Mouse (Mus musculus) right cerebral cortex, postnatal 25 days (tissue): ENCODE data around the gene Mpped2.

ENCODE experiments used
- DNase-seq: peaks from one replicate; pipeline ENCODE4 v3.0.0; 2022

The Mpped2 gene

GRCm38 (mm10) chr2:106746905-106747304, 53.8 kb downstream of the Mpped2 start:
- DNase-seq = no peak

DNA sequence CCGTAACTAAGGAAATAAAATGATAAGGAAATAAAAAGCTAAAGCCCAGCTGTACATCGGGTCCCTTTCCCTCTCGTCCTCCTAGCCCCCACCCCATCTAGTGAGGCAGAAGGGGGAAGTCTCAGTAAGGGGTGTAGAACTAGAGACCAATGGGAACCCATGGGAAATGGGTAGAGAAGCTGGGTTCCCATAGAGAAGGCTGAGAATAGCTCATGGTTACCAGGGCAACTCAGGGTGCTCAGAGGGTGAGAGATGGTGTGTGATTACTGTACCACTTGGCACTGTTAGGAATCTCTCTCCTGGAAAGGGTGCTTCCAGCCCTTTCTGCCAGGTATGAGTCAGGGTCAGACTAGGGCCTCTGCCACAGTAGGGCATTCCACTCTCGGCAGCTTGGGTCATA, 54.3 kb downstream of the Mpped2 start:
- no peak for DNase-seq

DNA sequence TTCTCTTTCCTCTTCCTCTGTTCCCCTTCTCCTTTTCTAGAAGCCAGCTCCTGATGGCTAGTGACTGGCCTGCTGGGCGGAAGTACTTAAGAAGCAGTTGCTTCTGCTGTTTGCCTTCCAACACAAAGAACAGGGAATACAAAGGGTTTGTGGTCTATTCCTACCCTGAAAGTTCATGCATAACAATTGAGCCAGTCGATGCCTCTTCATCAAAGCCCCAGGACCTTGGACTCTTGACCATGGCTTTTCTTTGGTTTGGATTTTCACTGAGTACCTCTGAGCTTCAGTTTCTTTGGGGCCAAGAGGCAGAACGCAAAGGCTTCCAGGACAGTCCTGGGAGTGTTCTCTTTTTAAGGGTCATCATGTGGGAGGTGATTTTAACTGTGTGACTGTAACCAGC, 57.8 kb downstream of the Mpped2 start:
- DNase-seq = no peak

- no peak for DNase-seq
Observed at GRCm38 (mm10) chr2:106753703-106754102, 60.6 kb downstream of the Mpped2 start.

GRCm38 (mm10) chr2:106754696-106755095, 61.6 kb downstream of the Mpped2 start:
- DNase-seq = no peak

DNA sequence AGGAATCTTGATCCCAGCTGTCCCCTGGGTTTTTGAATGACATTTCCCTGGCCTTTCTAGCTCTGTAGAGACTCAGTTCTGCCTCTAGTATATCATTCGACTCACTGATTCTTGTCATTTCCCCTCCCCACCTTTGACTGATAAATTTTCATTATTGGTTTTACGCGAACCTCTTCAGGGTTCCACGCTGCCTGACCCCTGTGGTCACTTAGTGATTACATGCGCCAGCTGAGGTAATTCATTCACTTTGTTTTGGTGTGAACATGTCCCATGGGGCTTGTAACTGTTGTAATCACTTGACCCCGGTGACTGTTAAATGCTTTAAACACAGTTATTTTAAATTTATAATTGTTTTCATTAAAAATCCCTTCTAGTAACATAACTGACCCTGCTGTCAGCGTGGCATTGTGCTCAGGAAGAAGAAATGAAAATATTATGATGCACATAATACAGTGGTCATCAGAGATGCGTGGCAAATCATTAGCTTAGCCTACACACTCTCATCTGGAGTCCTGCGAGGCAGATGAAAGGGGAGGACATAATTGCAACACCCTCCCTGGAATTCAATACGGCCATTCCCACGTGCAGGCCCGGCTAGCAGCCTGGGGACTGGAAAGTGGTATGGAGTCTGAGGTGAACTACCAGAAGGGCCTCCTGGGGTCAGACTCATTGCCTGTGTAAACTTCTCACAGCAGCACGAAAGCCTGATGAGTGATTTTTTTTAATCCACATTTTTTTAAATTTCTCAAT, 63.5 kb downstream of the Mpped2 start:
- DNase-seq = no peak

- DNase-seq = no peak
Observed at GRCm38 (mm10) chr2:106762920-106763319, 69.9 kb downstream of the Mpped2 start.

DNA sequence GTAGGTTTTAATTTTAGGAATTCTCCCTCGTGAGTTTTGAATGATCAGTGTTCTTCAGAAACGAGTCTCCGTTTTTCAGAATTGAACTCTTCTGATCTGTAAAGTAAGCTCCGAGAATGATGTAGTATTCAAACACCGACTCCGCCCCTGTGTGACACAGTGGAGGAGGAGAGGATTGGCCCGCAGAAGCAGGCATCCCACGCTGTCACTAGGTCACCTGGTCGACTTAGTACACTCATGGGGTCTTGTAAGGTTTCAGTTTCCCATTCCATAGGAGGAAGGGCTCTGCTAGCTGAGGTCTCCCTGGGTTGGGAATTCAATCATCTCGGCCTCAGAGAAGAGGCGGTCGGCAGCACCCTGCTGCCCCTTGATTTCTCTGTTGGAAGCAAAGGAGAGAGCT, 76.2 kb downstream of the Mpped2 start:
- no peak for DNase-seq

DNA sequence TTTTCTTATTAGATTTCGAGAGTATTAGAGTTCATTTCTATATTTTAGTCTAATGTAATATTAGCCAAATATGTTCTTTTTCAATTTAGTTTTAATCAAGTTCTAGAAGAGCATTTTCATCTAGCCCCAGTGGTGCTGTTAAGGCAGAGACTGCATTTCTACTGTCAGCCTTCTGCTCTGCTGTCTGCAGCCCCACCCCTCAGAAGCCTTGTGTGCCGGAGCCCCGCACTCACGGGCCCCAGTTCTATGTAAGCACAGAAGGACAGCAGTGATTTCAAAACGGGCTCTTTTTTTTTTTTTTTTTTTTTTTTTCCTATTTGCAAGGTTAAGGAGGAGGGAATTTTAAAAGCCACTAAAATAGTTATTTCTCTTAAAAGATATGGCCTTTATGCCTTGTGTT, 79.6 kb downstream of the Mpped2 start:
- DNase-seq = no peak

DNA sequence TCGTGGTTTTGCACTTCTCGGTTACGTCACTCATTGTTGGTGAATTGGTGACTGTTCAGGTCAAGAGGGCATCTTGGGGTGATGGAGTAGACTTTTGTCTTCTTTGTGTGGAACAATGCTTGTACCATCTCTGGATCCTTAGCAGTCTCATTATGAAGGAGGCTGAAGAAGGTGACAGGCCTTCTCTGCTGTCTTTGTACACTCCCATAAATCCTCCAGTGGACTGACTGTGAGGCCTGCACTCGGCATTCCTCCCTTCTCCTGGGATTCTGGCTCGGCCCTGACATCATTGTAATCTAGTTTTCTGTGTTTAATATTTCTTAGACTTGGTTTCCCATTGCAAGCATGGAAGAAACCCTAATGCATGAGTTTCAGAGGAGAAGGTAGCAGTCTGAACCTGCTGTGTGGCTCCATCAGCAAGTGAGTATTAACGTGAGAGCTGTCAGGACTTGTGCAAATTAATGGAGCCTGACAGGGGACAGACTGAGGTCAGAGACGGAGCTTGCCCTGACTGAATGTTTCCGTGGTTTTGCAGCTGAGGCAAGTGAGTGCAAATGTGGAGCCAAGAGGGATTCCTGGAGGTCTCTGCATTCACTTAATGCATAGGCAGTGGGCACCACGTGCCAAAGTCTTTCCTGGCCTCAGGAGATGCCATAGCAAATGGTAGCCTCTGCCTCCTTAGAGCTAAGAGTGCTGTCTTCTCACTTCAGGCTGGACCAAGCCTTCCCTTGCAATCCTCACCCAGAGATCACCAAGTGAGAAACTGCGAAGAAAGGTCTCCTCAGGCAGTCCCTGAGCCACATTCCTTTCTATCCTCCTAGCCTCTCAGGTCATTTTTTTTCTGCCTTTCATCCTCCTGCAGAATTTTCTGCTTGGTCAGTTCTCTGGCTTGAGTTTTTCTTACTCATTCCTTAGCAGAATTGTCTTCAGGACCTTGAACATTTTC, 81.5 kb downstream of the Mpped2 start:
- DNase-seq = no peak

- no peak for DNase-seq
Observed at GRCm38 (mm10) chr2:106775994-106776393, 82.9 kb downstream of the Mpped2 start.

DNA sequence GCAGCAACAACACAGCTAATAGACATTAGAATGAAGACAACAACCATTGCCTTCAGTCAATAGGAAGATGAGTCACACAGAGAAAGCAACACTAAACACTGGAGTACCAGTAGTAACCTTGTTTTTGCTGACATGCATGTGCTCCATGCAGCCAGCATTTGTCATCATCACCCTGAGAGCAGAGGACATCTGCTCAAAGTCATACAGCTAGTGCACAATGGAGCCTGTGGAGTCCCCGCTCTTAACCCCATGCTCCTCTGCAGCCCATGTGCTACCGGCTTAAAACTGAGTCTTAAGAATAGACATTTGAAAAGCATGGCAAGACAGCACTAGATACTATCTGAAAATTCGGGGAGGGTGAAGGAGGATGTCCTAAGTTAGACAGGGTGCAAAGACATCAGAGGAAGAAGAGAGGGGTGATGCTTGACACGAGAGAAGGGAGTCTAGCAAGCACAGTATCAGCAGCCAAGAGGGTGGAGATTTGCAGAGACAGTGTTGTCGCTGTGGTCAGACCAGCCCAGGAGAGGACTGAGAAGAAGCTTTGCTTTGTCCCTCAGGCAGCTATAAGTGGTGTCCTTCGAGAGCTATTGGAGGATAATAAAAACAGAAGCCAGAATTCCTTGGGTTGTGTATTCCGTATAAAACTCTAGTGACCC, 85.9 kb downstream of the Mpped2 start:
- DNase-seq = no peak

GRCm38 (mm10) chr2:106781181-106782179, 88.4 kb downstream of the Mpped2 start:
- DNase-seq = no peak

GRCm38 (mm10) chr2:106783311-106783710, 90.2 kb downstream of the Mpped2 start:
- no peak for DNase-seq

- DNase-seq = no peak
Observed at GRCm38 (mm10) chr2:106788055-106788454, 95.0 kb downstream of the Mpped2 start.

GRCm38 (mm10) chr2:106788573-106788972, 95.5 kb downstream of the Mpped2 start:
- no peak for DNase-seq

- DNase-seq = no peak
Observed at GRCm38 (mm10) chr2:106789694-106790328, 96.7 kb downstream of the Mpped2 start.

- DNase-seq = no peak
Observed at GRCm38 (mm10) chr2:106790329-106790701, 97.2 kb downstream of the Mpped2 start.

DNA sequence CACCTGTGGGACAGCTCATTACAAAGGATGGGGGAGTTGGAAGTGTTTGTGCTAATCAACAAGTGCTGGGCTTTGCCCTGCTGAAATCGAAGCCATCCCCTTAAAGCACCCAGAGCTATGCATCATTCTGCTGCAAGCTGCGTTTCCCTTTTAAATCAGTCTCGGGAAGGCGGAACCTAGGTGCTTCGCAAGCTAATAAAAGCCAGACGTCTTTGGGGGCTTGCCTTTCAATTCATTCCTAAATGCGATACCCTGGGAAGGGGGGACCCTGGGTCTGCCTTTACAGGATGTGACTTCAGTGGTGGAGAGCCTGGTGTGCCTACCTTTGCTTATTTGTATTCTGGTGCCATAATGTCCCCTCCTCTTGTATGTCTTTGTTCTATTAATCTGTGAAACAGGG, 103.2 kb downstream of the Mpped2 start:
- DNase-seq = no peak

DNA sequence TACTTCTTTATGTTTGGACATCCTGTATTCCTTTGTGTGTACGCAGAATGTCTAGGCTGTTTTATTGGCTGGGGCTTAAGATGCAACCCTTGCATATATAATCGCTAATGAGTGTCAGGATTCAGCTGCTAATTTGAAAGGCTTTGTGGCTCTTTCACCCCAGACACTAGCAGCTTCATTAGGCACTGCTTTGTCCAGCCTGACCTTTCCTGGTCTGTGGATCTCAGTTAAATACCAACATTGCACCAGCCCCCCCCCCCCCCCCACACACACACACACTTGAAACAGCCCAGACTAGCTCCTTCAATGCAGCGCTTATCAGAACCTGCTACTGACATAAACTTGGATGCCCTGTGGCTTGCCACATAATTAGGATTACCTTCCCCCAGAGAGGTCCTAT, 104.8 kb downstream of the Mpped2 start:
- DNase-seq = no peak

DNA sequence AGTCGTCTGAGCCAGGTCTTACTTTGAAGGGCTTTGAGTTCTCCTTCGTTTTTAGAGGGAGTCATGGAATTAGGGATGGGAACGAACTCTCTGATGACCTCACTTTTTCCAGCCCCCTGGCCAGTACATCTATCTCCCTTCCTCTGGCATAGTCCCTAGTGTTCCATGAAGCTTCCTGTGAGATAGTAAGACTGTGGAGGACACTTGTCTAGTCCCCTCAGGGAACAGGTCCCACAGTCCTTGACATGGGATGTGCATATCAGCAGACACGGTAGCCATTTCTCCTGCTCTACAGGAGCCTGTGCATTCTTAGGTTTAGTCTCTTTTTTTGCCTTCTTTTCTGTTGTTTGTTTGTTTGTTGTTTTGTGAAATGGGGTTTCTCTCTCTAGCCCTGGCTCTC, 105.8 kb downstream of the Mpped2 start:
- DNase-seq = no peak

GRCm38 (mm10) chr2:106815898-106816297, 122.8 kb downstream of the Mpped2 start:
- DNase-seq = no peak
